Mouse (Mus musculus) hindbrain, embryonic 16.5 days (tissue): ENCODE data around the gene Usp43. TPM values are rescaled to one million over a fixed set of nuclear protein-coding genes. Genes with fewer than 3 reads are reported as not detected.
A peak's percentile ranks its signal among the peaks of the same experiment; 100 is the strongest.

Experiments used
- ATAC-seq: fragments of 200-750 bp; cut with Nextera tagmentation; 2 replicates; pipeline ENCODE4 v1.8.0; 2017; ENCODE audit warnings: moderate TSS enrichment, moderate library complexity
- H3K27ac ChIP-seq: fragments of 300-500 bp; sonication (generic); 2 replicates; pipeline ENCODE4 v1.5.1; 2014; ENCODE audit warnings: low read depth, mild to moderate bottlenecking, control low read depth, low read length, moderate library complexity
- H3K27me3 ChIP-seq: fragments of 300-500 bp; sonication (generic); replicated peaks from 2 replicates; pipeline ENCODE4 v1.6.1; 2014; ENCODE audit warnings: low read length; ENCODE audit not compliant: control insufficient read depth, insufficient read depth
- H3K36me3 ChIP-seq: fragments of 300-500 bp; sonication (generic); 2 replicates; pipeline ENCODE4 v1.6.1; 2014; ENCODE audit warnings: mild to moderate bottlenecking, low read length, moderate library complexity, mixed read lengths; ENCODE audit not compliant: control insufficient read depth, insufficient read depth
- H3K4me1 ChIP-seq: fragments of 300-500 bp; sonication (generic); 2 replicates; pipeline ENCODE4 v1.6.1; 2014; ENCODE audit warnings: low read depth, low read length; ENCODE audit not compliant: control insufficient read depth, insufficient read depth
- H3K4me2 ChIP-seq: fragments of 300-500 bp; sonication (generic); 2 replicates; pipeline ENCODE4 v1.6.1; 2014; ENCODE audit warnings: mild to moderate bottlenecking, low read length, control low read depth, moderate library complexity
- H3K4me3 ChIP-seq: fragments of 300-500 bp; sonication (generic); 2 replicates; pipeline ENCODE4 v1.5.1; 2014; ENCODE audit warnings: mild to moderate bottlenecking, low read length, control low read depth, moderate library complexity
- H3K9ac ChIP-seq: fragments of 300-500 bp; sonication (generic); 2 replicates; pipeline ENCODE4 v1.6.1; 2014; ENCODE audit warnings: low read depth, mild to moderate bottlenecking, control low read depth, low read length, moderate library complexity
- H3K9me3 ChIP-seq: fragments of 300-500 bp; sonication (generic); 2 replicates; pipeline ENCODE4 v1.6.1; 2014; ENCODE audit warnings: mild to moderate bottlenecking, low read length, moderate library complexity; ENCODE audit not compliant: control insufficient read depth
- WGBS: fragments of 180-500 bp; shearing (Covaris S2); extraction: QIAGEN DNeasy Blood & Tissue Kit; methylation state at CpG from one replicate; pipeline ENCODE4 v1.1.7; 2014; 5-methylcytosine and 5-hydroxymethylcytosine counted together
- polyA plus RNA-seq: library from polyadenylated mRNA; unstranded; fragments of >200 nt; fragmentation: Nextera tagmentation; extraction: Ambion mirVana; gene quantifications from 2 replicates; pipeline ENCODE4 v1.2.1, GENCODE M21; 2015

Usp43 gene
- 0.64 TPM in 2 replicates for polyA plus RNA-seq

DNA sequence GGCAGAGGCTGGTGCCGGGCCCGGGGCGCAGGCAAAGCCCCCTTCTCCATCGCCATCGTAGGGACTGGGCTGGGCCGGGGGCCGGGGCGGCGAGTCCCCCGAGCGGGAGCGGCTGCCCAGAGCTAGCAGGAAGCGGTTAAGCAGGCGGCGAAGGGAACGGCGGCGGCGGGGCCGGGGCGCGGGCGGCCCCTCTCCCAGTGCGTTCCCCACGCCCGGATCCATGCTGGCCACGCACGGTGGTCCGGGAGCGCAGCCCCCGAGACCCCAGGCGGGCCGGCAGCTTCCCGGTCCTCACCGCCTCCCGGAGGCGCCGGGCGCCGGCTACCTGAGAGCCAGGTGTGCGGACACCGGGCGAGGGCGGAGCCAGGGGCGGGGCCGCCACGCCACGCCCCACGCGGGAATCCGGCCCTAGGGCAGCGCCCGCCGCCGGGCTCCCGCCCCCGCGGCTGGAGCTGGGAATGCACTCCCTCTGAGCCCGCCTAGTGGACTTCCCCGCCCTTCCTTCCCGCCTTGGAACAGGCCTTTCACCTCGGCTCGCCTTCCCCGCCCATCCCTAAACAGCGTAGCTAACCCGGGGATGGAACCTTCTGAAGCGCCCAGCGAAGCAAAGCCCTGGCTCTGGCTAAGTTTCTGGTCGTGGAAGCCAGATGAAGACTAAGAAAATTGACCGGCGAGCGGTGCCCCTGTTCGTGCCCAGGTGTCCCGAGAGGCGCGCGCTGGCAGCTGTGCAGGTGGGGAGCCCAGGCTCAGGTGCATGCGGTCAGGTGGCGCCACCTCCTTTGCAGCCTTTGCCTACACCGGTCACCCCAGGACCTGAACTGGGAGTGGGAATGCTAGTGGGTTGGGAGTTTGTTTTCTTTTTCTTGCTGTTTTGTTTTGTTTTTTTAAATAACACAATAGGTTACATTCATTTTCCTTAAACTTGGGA is at the start of gene Usp43:
Usp43 (minus strand) TSS at position 327 of the 928 bp plus-strand sequence.
- H3K27me3 ChIP-seq: peaks cover 18% of the 10 kb centered on the region
- peaks cover 6% of the 10 kb centered on the region for H3K4me1 ChIP-seq
- H3K4me2 ChIP-seq: peak within 1 kb of the TSS; percentile 100
- no peaks in the 10 kb centered on the region for H3K36me3 ChIP-seq
- peak within 1 kb of the TSS; percentile 77 for H3K9ac ChIP-seq
- no peaks in the 10 kb centered on the region for H3K9me3 ChIP-seq
- peak within 1 kb of the TSS; percentile 48; the same call in 1 of the 2 replicates for H3K27ac ChIP-seq
- H3K4me3 ChIP-seq: peak within 1 kb of the TSS; percentile 72
- ATAC-seq: peak; percentile 60; the same call in 1 of the 2 replicates
- under 1% methylated on average over 57 of the region's 80 CpGs for WGBS

DNA sequence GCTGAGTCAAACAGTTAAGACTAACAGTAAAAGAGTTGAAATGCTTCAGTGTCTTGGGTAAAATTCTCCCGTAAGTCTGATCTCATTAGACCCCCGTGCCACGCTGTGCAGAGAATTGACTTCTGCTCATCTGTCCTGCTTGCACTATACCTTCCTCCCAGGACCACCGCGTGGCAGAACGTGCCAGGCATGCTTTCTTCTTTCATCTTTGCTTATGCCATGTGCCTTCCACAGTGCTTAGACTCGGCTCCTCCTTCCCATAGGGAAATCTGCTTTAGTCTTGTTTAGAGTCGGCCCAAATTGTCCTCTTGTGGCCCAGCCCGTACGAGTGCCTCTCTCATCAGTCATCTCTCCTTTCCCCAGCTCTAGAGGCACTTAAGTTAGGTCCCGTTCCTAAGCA is 45.9 kb upstream of the Usp43 start:
- H3K36me3 ChIP-seq: peaks cover 3% of the 10 kb centered on the region; the same call in 1 of the 2 replicates
- H3K4me2 ChIP-seq: no peak overlapping the region
- no peak for ATAC-seq
- no peak overlapping the region for H3K9ac ChIP-seq
- H3K27ac ChIP-seq: no peak overlapping the region
- whole genome bisulfite sequencing: 74% methylated on average over 11 of the region's 11 CpGs
- H3K4me3 ChIP-seq: no peak overlapping the region
- no peaks in the 10 kb centered on the region for H3K9me3 ChIP-seq
- H3K27me3 ChIP-seq: no peaks in the 10 kb centered on the region
- H3K4me1 ChIP-seq: peaks cover 12% of the 10 kb centered on the region

DNA sequence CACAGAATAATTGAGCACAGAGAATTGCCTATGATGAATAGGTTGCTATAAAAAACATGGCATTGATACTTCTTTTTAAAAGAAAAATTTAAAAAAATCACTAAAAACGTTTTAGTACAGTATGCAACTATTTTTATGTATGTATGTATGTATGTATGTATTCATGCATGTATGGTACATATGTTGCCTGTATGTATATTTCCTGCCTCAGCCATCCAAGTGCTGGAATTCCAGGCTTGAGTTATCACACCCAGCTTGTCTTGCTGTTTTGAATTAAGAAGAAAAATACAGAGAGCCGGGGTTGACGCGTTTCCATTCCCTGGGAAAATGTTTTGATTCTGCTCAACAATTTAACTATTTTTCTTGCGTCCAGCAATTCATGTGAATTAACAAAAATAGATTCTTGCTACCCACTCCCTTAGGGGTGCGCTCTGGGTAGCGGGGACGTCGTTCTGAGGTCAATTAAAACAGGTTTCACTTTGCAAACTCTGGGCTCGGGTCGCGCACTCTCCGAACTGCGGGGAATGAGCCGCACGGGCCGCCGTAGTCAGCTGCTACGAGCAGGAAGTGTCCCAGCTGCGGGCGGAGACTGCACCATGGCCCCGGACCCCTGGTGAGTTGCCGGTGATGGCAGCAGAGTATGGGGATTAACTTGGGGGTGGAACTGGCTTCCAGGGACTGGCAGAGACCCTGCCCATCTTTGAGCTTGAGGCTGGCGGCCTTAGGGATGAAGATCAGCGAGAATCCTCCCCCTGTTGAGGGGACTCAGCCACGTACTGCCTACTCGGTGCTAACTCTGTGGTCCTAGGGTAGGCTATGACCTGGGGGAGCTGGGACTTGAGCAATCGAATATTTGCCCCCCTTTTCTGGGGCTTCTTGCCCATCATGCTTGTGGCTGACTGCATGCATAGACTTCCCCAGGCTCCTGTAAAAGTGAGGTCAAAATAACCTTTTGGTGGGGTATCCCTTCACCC is 44.2 kb upstream of the Usp43 start, which contains the start of gene Stx8:
Stx8 (plus strand) TSS at position 289 of the 974 bp plus-strand sequence.
- peaks cover 3% of the 10 kb centered on the region; the same call in 1 of the 2 replicates for H3K36me3 ChIP-seq
- no peaks in the 10 kb centered on the region for H3K27me3 ChIP-seq
- no peak within 1 kb of the TSS for H3K27ac ChIP-seq
- H3K4me1 ChIP-seq: peaks cover 12% of the 10 kb centered on the region
- no peaks in the 10 kb centered on the region for H3K9me3 ChIP-seq
- H3K4me2 ChIP-seq: peak within 1 kb of the TSS; percentile 73
- peak within 1 kb of the TSS; percentile 88 for H3K4me3 ChIP-seq
- peak within 1 kb of the TSS; percentile 91 for H3K9ac ChIP-seq
- ATAC-seq: peak; percentile 86
- WGBS: under 1% methylated on average over 28 of the region's 28 CpGs

DNA sequence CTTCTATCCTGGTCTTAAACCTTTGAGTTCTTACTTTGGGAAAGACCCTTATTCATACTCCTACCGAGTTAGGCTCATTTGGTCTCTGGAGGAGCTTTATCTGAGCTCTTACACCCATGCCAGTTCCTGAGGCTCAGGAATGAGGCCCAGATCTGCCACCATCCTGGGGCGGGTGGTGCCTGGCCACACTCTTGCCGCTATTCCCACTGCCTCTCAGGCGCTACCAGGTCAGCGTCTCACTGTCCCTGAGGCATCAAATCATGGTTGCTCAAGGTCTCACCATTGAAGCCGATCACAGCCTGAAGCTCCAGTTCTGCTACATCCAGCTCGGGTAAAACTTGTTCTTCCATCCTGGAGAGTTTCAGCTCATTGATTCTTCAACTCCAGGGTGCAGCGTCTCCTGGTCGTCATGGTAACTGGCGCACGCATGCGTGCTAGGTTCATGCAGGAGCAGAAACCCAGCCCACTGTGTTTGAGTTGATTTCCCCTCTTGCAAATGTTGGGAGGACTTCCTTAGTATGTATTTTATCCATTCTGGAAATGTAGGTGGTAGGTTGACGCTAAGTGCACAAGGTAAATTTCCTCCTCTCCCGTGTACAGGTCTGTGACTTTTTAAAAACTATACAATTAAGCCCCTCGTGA is 43.4 kb upstream of the Usp43 start, which contains the start of gene Cfap52:
Cfap52 (minus strand) TSS at position 410 of the 642 bp plus-strand sequence.
- Histone ChIP-seq H3K36me3 (peaks cover 3% of the 10 kb centered on the region; the same call in 1 of the 2 replicates), H3K9ac (peak within 1 kb of the TSS; percentile 91), H3K4me2 (peak within 1 kb of the TSS; percentile 73), H3K4me1 (peaks cover 12% of the 10 kb centered on the region), H3K9me3 (no peaks in the 10 kb centered on the region), H3K4me3 (peak within 1 kb of the TSS; percentile 88), H3K27me3 (no peaks in the 10 kb centered on the region), H3K27ac (no peak within 1 kb of the TSS)
- peak; percentile 78 for ATAC-seq
- 6% methylated on average over 15 of the region's 15 CpGs for WGBS

DNA sequence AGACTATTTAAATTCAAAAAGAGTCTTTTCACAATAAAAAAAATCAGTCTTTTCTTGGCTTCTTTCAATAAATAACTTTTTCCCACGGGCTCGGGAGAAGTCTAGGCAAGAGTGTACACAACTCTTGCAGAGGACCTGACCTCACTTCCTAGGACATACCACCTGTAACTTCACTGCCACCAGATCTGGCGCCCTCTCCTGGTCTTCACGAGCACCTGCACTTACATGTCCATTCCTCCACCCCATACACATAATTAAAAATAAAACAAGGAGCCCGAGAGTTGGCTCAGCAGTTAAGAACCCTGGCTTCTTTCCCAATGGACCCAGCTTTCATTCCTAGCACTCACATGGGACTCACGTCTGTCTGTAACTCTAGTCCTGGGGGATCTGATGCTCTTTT is 42.2 kb upstream of the Usp43 start:
- Histone ChIP-seq H3K9me3 (no peaks in the 10 kb centered on the region), H3K4me1 (peaks cover 12% of the 10 kb centered on the region), H3K4me2 (no peak overlapping the region), H3K36me3 (no peaks in the 10 kb centered on the region), H3K9ac (no peak overlapping the region), H3K4me3 (no peak overlapping the region), H3K27me3 (no peaks in the 10 kb centered on the region), H3K27ac (no peak overlapping the region)
- 74% methylated on average over 6 of the region's 6 CpGs for WGBS
- no peak for ATAC-seq

DNA sequence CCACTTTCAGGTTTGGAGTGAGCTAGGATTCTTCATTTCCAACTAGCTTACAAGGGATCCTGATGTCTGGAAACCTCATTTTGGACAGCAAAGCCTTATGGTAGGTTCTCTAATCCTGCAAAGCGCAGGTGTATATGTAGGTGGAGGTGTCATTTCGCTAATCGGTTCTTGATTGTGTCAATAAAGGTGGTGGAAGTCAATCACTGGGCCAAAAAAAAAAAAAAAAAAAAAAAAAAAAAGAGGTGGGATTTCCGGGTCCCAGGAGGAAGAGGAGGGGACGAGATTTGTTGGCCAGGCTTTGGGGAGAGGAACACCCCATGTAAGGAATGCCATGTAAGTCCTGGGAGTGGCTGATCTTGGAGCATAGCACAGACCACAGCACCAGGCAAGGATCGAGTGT is 32.5 kb upstream of the Usp43 start:
- Histone ChIP-seq H3K4me1 (no peaks in the 10 kb centered on the region), H3K36me3 (no peaks in the 10 kb centered on the region), H3K4me3 (no peak overlapping the region), H3K9me3 (no peaks in the 10 kb centered on the region), H3K27ac (no peak overlapping the region), H3K27me3 (no peaks in the 10 kb centered on the region), H3K9ac (no peak overlapping the region), H3K4me2 (no peak overlapping the region)
- WGBS: 89% methylated on average over 6 of the region's 6 CpGs
- ATAC-seq: no peak

DNA sequence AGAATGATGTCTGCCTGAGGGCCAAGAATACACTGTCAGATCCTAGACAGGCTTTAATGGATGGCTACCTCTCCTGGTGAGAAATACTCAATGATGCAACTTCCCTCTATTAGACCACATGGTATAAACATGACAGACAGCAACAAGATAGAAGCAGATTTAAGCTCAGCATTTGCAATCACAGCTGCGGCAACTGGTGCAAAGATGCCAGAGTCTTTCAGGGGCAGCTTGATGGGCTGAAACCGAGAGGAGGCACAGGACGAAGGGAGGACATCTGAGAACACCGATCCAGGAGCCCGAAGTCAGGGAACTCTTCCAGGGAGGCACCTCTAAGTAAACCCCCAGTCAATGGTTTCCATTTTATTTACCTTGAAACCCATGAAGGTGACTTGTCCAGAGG is 31.7 kb upstream of the Usp43 start:
- Histone ChIP-seq H3K4me2 (no peak overlapping the region), H3K4me1 (no peaks in the 10 kb centered on the region), H3K36me3 (no peaks in the 10 kb centered on the region), H3K9ac (no peak overlapping the region), H3K27me3 (no peaks in the 10 kb centered on the region), H3K4me3 (no peak overlapping the region), H3K9me3 (no peaks in the 10 kb centered on the region), H3K27ac (no peak overlapping the region)
- WGBS: 95% methylated on average over 5 of the region's 5 CpGs
- ATAC-seq: no peak

DNA sequence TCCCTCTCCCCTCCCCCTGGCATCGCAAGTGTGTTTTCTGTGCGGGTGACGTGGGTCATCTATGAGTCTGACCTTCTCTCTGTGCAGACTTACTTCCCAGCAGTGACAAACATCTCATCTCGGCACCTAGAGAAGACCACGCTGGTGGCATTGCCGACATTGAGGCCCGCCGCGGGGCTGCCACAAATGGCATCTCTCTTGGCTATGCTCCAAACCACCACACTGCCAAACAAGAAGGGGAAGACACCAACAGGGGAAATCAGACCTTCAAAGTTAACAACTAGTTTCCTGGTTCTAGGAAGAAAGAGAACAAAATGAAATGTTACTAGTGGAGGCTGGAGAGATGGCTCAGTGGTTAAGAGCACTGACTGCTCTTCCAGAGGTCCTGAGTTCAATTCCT is 27.5 kb upstream of the Usp43 start:
- Histone ChIP-seq H3K9ac (no peak overlapping the region), H3K27me3 (no peaks in the 10 kb centered on the region), H3K4me3 (no peak overlapping the region), H3K36me3 (no peaks in the 10 kb centered on the region), H3K9me3 (no peaks in the 10 kb centered on the region), H3K4me2 (no peak overlapping the region), H3K27ac (no peak overlapping the region), H3K4me1 (no peaks in the 10 kb centered on the region)
- 84% methylated on average over 9 of the region's 9 CpGs for WGBS
- no peak for ATAC-seq
